Mouse (Mus musculus): ENCODE measurements at regions not wholly inside any gene's neighbourhood (a gene's known extent, or its start where the extent isn't known, plus 50 kb on each side); places are given as distances from the start of the nearest gene placed in this dataset.

- H3K36me3 ChIP-seq (ENCODE audit: control insufficient read depth, insufficient read depth, low read length), result no peaks in the 10 kb centered on the region
- ATAC-seq (ENCODE audit: insufficient number of reproducible peaks, insufficient read depth, low FRiP score, low read depth), result no peak
- H3K9me3 ChIP-seq (ENCODE audit: control insufficient read depth, low read length), result 0 out of 2 replicates have a peak, but pooled peaks cover 5% of the 10 kb centered on the region
- H3K4me1 ChIP-seq (ENCODE audit: control insufficient read depth in 2 of 2, insufficient read depth in 2 of 2, low read length in 2 of 2), result no peaks in the 10 kb centered on the region
- no peak overlapping the region for H3K4me3 ChIP-seq (ENCODE audit: control insufficient read depth in 1 of 2, insufficient read depth in 1 of 2, low read depth in 1 of 2, low read length in 2 of 2)
- 78% methylated on average over 6 of the region's 6 CpGs for WGBS
- no peak overlapping the region for H3K4me2 ChIP-seq (ENCODE audit: low read length)
- peaks cover 4% of the 10 kb centered on the region; the same call in 1 of the 2 replicates for H3K27me3 ChIP-seq (ENCODE audit: control insufficient read depth, insufficient read depth, low read length)
- no peak overlapping the region for H3K9ac ChIP-seq (ENCODE audit: low read length)
- no peak overlapping the region for H3K27ac ChIP-seq (replicated peaks in 1 of 2; ENCODE audit: control insufficient read depth in 1 of 2, insufficient read depth in 1 of 2, low read depth in 2 of 2, low read length in 2 of 2)
Measured at GRCm38 (mm10) chr17:45341573-45341972, 92.0 kb downstream of the Cdc5l start.

- Histone ChIP-seq H3K9ac (ENCODE audit: low read length) (no peak overlapping the region), H3K36me3 (ENCODE audit: control insufficient read depth, insufficient read depth, low read length) (no peaks in the 10 kb centered on the region), H3K27ac (replicated peaks in 1 of 2; ENCODE audit: control insufficient read depth in 1 of 2, insufficient read depth in 1 of 2, low read depth in 2 of 2, low read length in 2 of 2) (no peak overlapping the region), H3K4me2 (ENCODE audit: low read length) (no peak overlapping the region), H3K4me3 (ENCODE audit: control insufficient read depth in 1 of 2, insufficient read depth in 1 of 2, low read depth in 1 of 2, low read length in 2 of 2) (no peak overlapping the region), H3K9me3 (ENCODE audit: control insufficient read depth, low read length) (0 out of 2 replicates have a peak, but pooled peaks cover 5% of the 10 kb centered on the region), H3K27me3 (ENCODE audit: control insufficient read depth, insufficient read depth, low read length) (peaks cover 4% of the 10 kb centered on the region; the same call in 1 of the 2 replicates), H3K4me1 (ENCODE audit: control insufficient read depth in 2 of 2, insufficient read depth in 2 of 2, low read length in 2 of 2) (no peaks in the 10 kb centered on the region)
- 75% methylated on average over 4 of the region's 4 CpGs for WGBS
- ATAC-seq (ENCODE audit: insufficient number of reproducible peaks, insufficient read depth, low FRiP score, low read depth), result no peak
Measured at GRCm38 (mm10) chr17:45340851-45341250, 92.7 kb downstream of the Cdc5l start.

- ATAC-seq (ENCODE audit: insufficient number of reproducible peaks, insufficient read depth, low FRiP score, low read depth), result no peak
- Histone ChIP-seq H3K36me3 (ENCODE audit: control insufficient read depth, insufficient read depth, low read length) (no peaks in the 10 kb centered on the region), H3K27ac (replicated peaks in 1 of 2; ENCODE audit: control insufficient read depth in 1 of 2, insufficient read depth in 1 of 2, low read depth in 2 of 2, low read length in 2 of 2) (no peak overlapping the region), H3K27me3 (ENCODE audit: control insufficient read depth, insufficient read depth, low read length) (peaks cover 4% of the 10 kb centered on the region; the same call in 1 of the 2 replicates), H3K4me2 (ENCODE audit: low read length) (no peak overlapping the region), H3K9ac (ENCODE audit: low read length) (no peak overlapping the region), H3K4me3 (ENCODE audit: control insufficient read depth in 1 of 2, insufficient read depth in 1 of 2, low read depth in 1 of 2, low read length in 2 of 2) (no peak overlapping the region), H3K4me1 (ENCODE audit: control insufficient read depth in 2 of 2, insufficient read depth in 2 of 2, low read length in 2 of 2) (no peaks in the 10 kb centered on the region), H3K9me3 (ENCODE audit: control insufficient read depth, low read length) (0 out of 2 replicates have a peak, but pooled peaks cover 5% of the 10 kb centered on the region)
- WGBS, result 45% methylated on average over 11 of the region's 11 CpGs
Measured at GRCm38 (mm10) chr17:45339226-45339625, 94.3 kb downstream of the Cdc5l start.

- Histone ChIP-seq H3K9me3 (ENCODE audit: control insufficient read depth, low read length) (no peaks in the 10 kb centered on the region), H3K36me3 (ENCODE audit: control insufficient read depth, insufficient read depth, low read length) (no peaks in the 10 kb centered on the region), H3K27me3 (ENCODE audit: control insufficient read depth, insufficient read depth, low read length) (peaks cover 4% of the 10 kb centered on the region; the same call in 1 of the 2 replicates), H3K27ac (replicated peaks in 1 of 2; ENCODE audit: control insufficient read depth in 1 of 2, insufficient read depth in 1 of 2, low read depth in 2 of 2, low read length in 2 of 2) (no peak overlapping the region), H3K4me3 (ENCODE audit: control insufficient read depth in 1 of 2, insufficient read depth in 1 of 2, low read depth in 1 of 2, low read length in 2 of 2) (no peak overlapping the region), H3K4me2 (ENCODE audit: low read length) (no peak overlapping the region), H3K4me1 (ENCODE audit: control insufficient read depth in 2 of 2, insufficient read depth in 2 of 2, low read length in 2 of 2) (no peaks in the 10 kb centered on the region), H3K9ac (ENCODE audit: low read length) (no peak overlapping the region)
- no peak for ATAC-seq (ENCODE audit: insufficient number of reproducible peaks, insufficient read depth, low FRiP score, low read depth)
- WGBS, result 71% methylated on average over 4 of the region's 4 CpGs
Measured at GRCm38 (mm10) chr17:45338086-45338485, 95.5 kb downstream of the Cdc5l start.

- no peak overlapping the region for H3K4me3 ChIP-seq (ENCODE audit: control insufficient read depth in 1 of 2, insufficient read depth in 1 of 2, low read depth in 1 of 2, low read length in 2 of 2)
- H3K9ac ChIP-seq (ENCODE audit: low read length), result no peak overlapping the region
- peaks cover 4% of the 10 kb centered on the region; the same call in 1 of the 2 replicates for H3K27me3 ChIP-seq (ENCODE audit: control insufficient read depth, insufficient read depth, low read length)
- H3K4me1 ChIP-seq (ENCODE audit: control insufficient read depth in 2 of 2, insufficient read depth in 2 of 2, low read length in 2 of 2), result no peaks in the 10 kb centered on the region
- no peak for ATAC-seq (ENCODE audit: insufficient number of reproducible peaks, insufficient read depth, low FRiP score, low read depth)
- 87% methylated on average over 9 of the region's 9 CpGs for WGBS
- no peak overlapping the region for H3K4me2 ChIP-seq (ENCODE audit: low read length)
- H3K9me3 ChIP-seq (ENCODE audit: control insufficient read depth, low read length), result no peaks in the 10 kb centered on the region
- no peaks in the 10 kb centered on the region for H3K36me3 ChIP-seq (ENCODE audit: control insufficient read depth, insufficient read depth, low read length)
- no peak overlapping the region for H3K27ac ChIP-seq (replicated peaks in 1 of 2; ENCODE audit: control insufficient read depth in 1 of 2, insufficient read depth in 1 of 2, low read depth in 2 of 2, low read length in 2 of 2)
Measured at GRCm38 (mm10) chr17:45335586-45336151, 97.9 kb downstream of the Cdc5l start.

- WGBS, result 68% methylated on average over 13 of the region's 13 CpGs
- H3K36me3 ChIP-seq (ENCODE audit: control insufficient read depth, insufficient read depth, low read length), result no peaks in the 10 kb centered on the region
- H3K4me2 ChIP-seq (ENCODE audit: low read length), result no peak overlapping the region
- no peak overlapping the region for H3K4me3 ChIP-seq (ENCODE audit: control insufficient read depth in 1 of 2, insufficient read depth in 1 of 2, low read depth in 1 of 2, low read length in 2 of 2)
- no peaks in the 10 kb centered on the region for H3K4me1 ChIP-seq (ENCODE audit: control insufficient read depth in 2 of 2, insufficient read depth in 2 of 2, low read length in 2 of 2)
- H3K27ac ChIP-seq (replicated peaks in 1 of 2; ENCODE audit: control insufficient read depth in 1 of 2, insufficient read depth in 1 of 2, low read depth in 2 of 2, low read length in 2 of 2), result no peak overlapping the region
- no peak overlapping the region for H3K9ac ChIP-seq (ENCODE audit: low read length)
- no peaks in the 10 kb centered on the region for H3K9me3 ChIP-seq (ENCODE audit: control insufficient read depth, low read length)
- no peak for ATAC-seq (ENCODE audit: insufficient number of reproducible peaks, insufficient read depth, low FRiP score, low read depth)
- peaks cover 4% of the 10 kb centered on the region; the same call in 1 of the 2 replicates for H3K27me3 ChIP-seq (ENCODE audit: control insufficient read depth, insufficient read depth, low read length)
Measured at GRCm38 (mm10) chr17:45334732-45335381, 98.7 kb downstream of the Cdc5l start.

- no peaks in the 10 kb centered on the region for H3K27me3 ChIP-seq (ENCODE audit: control insufficient read depth, insufficient read depth, low read length)
- no peak for ATAC-seq (ENCODE audit: insufficient number of reproducible peaks, insufficient read depth, low FRiP score, low read depth)
- WGBS, result 78% methylated on average over 12 of the region's 12 CpGs
Measured at GRCm38 (mm10) chr17:45332321-45332720, 101.2 kb downstream of the Cdc5l start.

More at GRCm38 (mm10) chr17:45332321-45332720, 101.2 kb downstream of the Cdc5l start:
- no peak overlapping the region for H3K4me2 ChIP-seq (ENCODE audit: low read length)
- no peak overlapping the region for H3K4me3 ChIP-seq (ENCODE audit: control insufficient read depth in 1 of 2, insufficient read depth in 1 of 2, low read depth in 1 of 2, low read length in 2 of 2)
- no peak overlapping the region for H3K9ac ChIP-seq (ENCODE audit: low read length)
- no peaks in the 10 kb centered on the region for H3K9me3 ChIP-seq (ENCODE audit: control insufficient read depth, low read length)
- H3K36me3 ChIP-seq (ENCODE audit: control insufficient read depth, insufficient read depth, low read length), result no peaks in the 10 kb centered on the region
- H3K4me1 ChIP-seq (ENCODE audit: control insufficient read depth in 2 of 2, insufficient read depth in 2 of 2, low read length in 2 of 2), result no peaks in the 10 kb centered on the region
- no peak overlapping the region for H3K27ac ChIP-seq (replicated peaks in 1 of 2; ENCODE audit: control insufficient read depth in 1 of 2, insufficient read depth in 1 of 2, low read depth in 2 of 2, low read length in 2 of 2)
